Mouse (Mus musculus): ENCODE measurements around the gene Aff1.

DNA sequence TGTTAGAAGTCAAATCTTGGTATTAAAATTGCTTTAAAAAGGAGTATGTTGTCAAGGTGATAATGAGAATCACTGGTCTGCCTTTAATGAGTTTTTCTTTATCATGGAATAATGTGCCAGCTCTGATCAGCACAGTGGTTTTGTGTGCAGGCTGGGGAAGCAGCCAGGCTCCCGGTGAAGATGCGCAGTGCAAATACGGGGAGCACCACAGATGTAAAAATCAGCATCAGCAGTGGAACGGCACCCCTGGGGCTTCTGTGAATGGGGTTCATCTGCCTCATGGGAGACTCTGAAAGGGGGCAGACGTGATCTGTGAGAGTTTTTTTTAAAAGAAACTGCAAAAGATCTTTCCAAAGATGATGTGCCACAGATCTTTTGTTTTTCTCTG is 162.6 kb downstream of the Aff1 start:
- TF ChIP-seq POLR2A (IDR thresholded peaks at IDR 0.05; ENCODE audit: borderline replicate concordance, extremely low read depth, low read depth, low read length) (no peak), CTCF (IDR thresholded peaks at IDR 0.05; ENCODE audit: insufficient read depth, low read length) (no peak)

Measured in lung, adult 2 months (tissue).